Mouse (Mus musculus) ES-Bruce4 (cell line): ENCODE results near the gene Gm5862.
"Not testable (repeated sequence)": the region's sequence is repeated elsewhere in the genome, so short reads cannot be mapped to it uniquely, and the experiment has no call there.

Experiments
- EP300 ChIP-seq: IDR thresholded peaks from 2 replicates; pipeline ENCODE4 v1.6.1; 2011; ENCODE audit warnings: low read depth, low read length; ENCODE audit not compliant: insufficient read depth
- POLR2A ChIP-seq: IDR thresholded peaks from one replicate; pipeline ENCODE4 v1.8.1; 2011; ENCODE audit warnings: low read length; ENCODE audit not compliant: insufficient read depth

DNA sequence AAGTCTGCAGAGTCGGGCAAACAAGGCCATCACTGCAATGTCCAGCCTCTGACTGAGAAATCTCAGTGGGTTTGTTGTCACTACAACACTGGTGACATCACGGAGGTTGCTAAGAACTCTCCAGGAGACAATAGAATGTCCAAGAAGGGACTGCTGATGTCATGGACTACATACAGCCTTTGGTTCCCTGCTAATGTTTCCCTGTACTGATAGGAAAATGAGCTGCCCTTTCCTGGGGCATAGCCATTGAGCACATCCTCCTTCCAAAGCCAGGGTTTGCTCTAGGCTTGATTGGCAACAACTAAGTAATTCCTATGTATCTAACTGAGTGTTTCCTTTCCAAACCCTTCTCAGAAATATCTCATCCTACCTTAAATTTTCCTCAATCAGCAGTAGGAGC lies 35.8 kb upstream of the Gm5862 start, which contains the start of gene Gm7347:
- TF ChIP-seq POLR2A, EP300: not testable (repeated sequence)
